9 mouse cellular contexts compared by ENCODE assay signal in the genomic region with DNA sequence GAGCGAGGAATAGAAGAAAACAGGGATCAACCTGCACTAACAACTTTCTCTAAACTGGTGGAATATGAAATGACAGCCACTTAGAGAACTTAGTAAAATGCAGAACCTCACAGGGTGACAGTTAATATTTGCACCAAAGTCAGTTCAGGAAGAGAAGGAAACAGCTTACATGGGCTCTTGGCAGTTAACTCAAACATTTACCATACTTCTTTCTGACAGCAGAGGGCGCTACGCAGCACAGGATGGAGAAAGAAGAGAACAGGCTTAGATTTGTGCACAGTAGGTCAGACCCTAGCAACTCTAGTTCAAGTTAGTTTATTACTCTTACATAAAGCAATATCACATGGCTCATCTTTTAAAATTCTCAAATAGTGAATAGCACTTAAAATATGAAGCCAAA.
A peak's percentile ranks its signal among the peaks of the same experiment; 100 is the strongest.
DNase-seq lines count a peak whose midpoint lies in the region; ATAC-seq and TF ChIP-seq lines count a peak whose summit lies in the region.
"Had no signal": no experiment of that assay in that cellular context is flagged by ENCODE, and none has a peak within 500 bp of the region (broad histone marks: within the 10 kb centered on the region; RNA-seq: fewer than 3 reads in every experiment).

No protein-coding gene starts in this region.

- no peak overlapping the region for H3K4me2 ChIP-seq in embryonic facial prominence, embryonic 14.5 days (ENCODE audit: low read depth, low read length)
- H3K4me2 ChIP-seq in kidney, postnatal 0 days (ENCODE audit: low read length): no peak overlapping the region
- no peak overlapping the region for H3K4me2 ChIP-seq in liver, embryonic 14.5 days (ENCODE audit: low read depth)
- H3K4me2 ChIP-seq in forebrain, embryonic 15.5 days (replicated peaks): no peak overlapping the region
- H3K4me2 ChIP-seq: heart, embryonic 15.5 days had no signal

- peak; percentile 84 for TF ChIP-seq CTCF in kidney, postnatal 0 days (IDR thresholded peaks at IDR 0.05; ENCODE audit: low read depth)
- peak; percentile 57; the same call in 1 of the 2 replicates for TF ChIP-seq CTCF in liver, embryonic 14.5 days (IDR thresholded peaks at IDR 0.05; ENCODE audit: low read depth)

- H3K9ac ChIP-seq in embryonic facial prominence, embryonic 14.5 days (ENCODE audit: low read depth, low read length): no peak overlapping the region
- no peak overlapping the region for H3K9ac ChIP-seq in kidney, postnatal 0 days (ENCODE audit: low read depth, low read length)
- H3K9ac ChIP-seq in liver, embryonic 14.5 days (replicated peaks): no peak overlapping the region
- H3K9ac ChIP-seq in forebrain, embryonic 15.5 days (replicated peaks): no peak overlapping the region
- H3K9ac ChIP-seq: heart, embryonic 15.5 days had no signal

- no peak overlapping the region for H3K4me3 ChIP-seq in embryonic facial prominence, embryonic 14.5 days (ENCODE audit: low read depth, low read length)
- H3K4me3 ChIP-seq in kidney, postnatal 0 days (replicated peaks; ENCODE audit: low read depth, low read length): no peak overlapping the region
- H3K4me3 ChIP-seq in liver, embryonic 14.5 days (ENCODE audit: insufficient read depth in 1 of 2, low read depth in 2 of 2, low read length in 2 of 2): no peak overlapping the region
- H3K4me3 ChIP-seq in forebrain, embryonic 15.5 days: no peak overlapping the region
- H3K4me3 ChIP-seq: heart, embryonic 15.5 days had no signal

- no peak for TF ChIP-seq EP300 in liver, embryonic 14.5 days (IDR thresholded peaks at IDR 0.05; ENCODE audit: low read depth)

- no peak overlapping the region for H3K27ac ChIP-seq in embryonic facial prominence, embryonic 14.5 days (replicated peaks; ENCODE audit: low read depth, low read length)
- no peak overlapping the region for H3K27ac ChIP-seq in kidney, postnatal 0 days
- no peak overlapping the region for H3K27ac ChIP-seq in liver, embryonic 14.5 days
- no peak overlapping the region for H3K27ac ChIP-seq in forebrain, embryonic 15.5 days (replicated peaks)
- H3K27ac ChIP-seq: heart, embryonic 15.5 days had no signal

- H3K4me1 ChIP-seq in embryonic facial prominence, embryonic 14.5 days (ENCODE audit: control insufficient read depth, insufficient read depth, low read length): peaks cover 10% of the 10 kb centered on the region
- peaks cover 11% of the 10 kb centered on the region; the same call in 1 of the 2 replicates for H3K4me1 ChIP-seq in kidney, postnatal 0 days (replicated peaks; ENCODE audit: insufficient read depth, low read length)
- no peaks in the 10 kb centered on the region for H3K4me1 ChIP-seq in liver, embryonic 14.5 days (replicated peaks; ENCODE audit: control insufficient read depth in 2 of 2, insufficient read depth in 2 of 2, low read length in 1 of 2)
- peaks cover 16% of the 10 kb centered on the region for H3K4me1 ChIP-seq in forebrain, embryonic 15.5 days

- peak; percentile 25 to 45 for DNase-seq in urinary bladder, adult 18-20 months (ENCODE audit: low spot score in 2 of 2)
- no peak for DNase-seq in urinary bladder, postnatal 10 days (ENCODE audit: low spot score)
- peak; percentile 80 for DNase-seq in adrenal gland, postnatal 14 days
- peak; percentile 51 for DNase-seq in embryonic facial prominence, embryonic 14.5 days (ENCODE audit: low spot score)
- DNase-seq in kidney, postnatal 0 days (ENCODE audit: low spot score): peak; percentile 79
- peak in 2 of 3 experiments; percentile 7 to 13 for DNase-seq in liver, embryonic 14.5 days (ENCODE audit: low read depth in 3 of 3, low spot score in 3 of 3)
- DNase-seq in right cerebral cortex, postnatal 36 days (ENCODE audit: low spot score in 2 of 2): peak; percentile 14 to 36

- no peak for ATAC-seq in embryonic facial prominence, embryonic 14.5 days (ENCODE audit: low read depth)
- no peak for ATAC-seq in kidney, postnatal 0 days (replicated peaks; ENCODE audit: low FRiP score, low read depth)
- ATAC-seq in liver, embryonic 14.5 days (ENCODE audit: insufficient read depth): no peak
- ATAC-seq in forebrain, embryonic 15.5 days (replicated peaks): no peak

- H3K36me3 ChIP-seq in embryonic facial prominence, embryonic 14.5 days (ENCODE audit: control insufficient read depth, insufficient read depth, low read length): no peaks in the 10 kb centered on the region
- H3K36me3 ChIP-seq in kidney, postnatal 0 days (ENCODE audit: insufficient read depth, low read length): no peaks in the 10 kb centered on the region
- H3K36me3 ChIP-seq in liver, embryonic 14.5 days (replicated peaks; ENCODE audit: control insufficient read depth, insufficient read depth, low read depth): no peaks in the 10 kb centered on the region
- no peaks in the 10 kb centered on the region for H3K36me3 ChIP-seq in forebrain, embryonic 15.5 days
- H3K36me3 ChIP-seq: heart, embryonic 15.5 days had no signal

- 35% methylated on average over 3 of the region's 3 CpGs for WGBS in embryonic facial prominence, embryonic 14.5 days
- WGBS in kidney, postnatal 0 days: 35% methylated on average over 3 of the region's 3 CpGs
- 16% methylated on average over 3 of the region's 3 CpGs for WGBS in liver, embryonic 14.5 days (ENCODE audit: insufficient replicate concordance)
- WGBS in forebrain, embryonic 15.5 days: 34% methylated on average over 3 of the region's 3 CpGs

- H3K27me3 ChIP-seq in embryonic facial prominence, embryonic 14.5 days (replicated peaks; ENCODE audit: control insufficient read depth, insufficient read depth, low read length): no peaks in the 10 kb centered on the region
- H3K27me3 ChIP-seq in kidney, postnatal 0 days (ENCODE audit: insufficient read depth, low read length): no peaks in the 10 kb centered on the region; the same call in 1 of the 2 replicates
- H3K27me3 ChIP-seq in liver, embryonic 14.5 days (ENCODE audit: control insufficient read depth, insufficient read depth, low read length): no peaks in the 10 kb centered on the region
- H3K27me3 ChIP-seq in forebrain, embryonic 15.5 days: no peaks in the 10 kb centered on the region
- H3K27me3 ChIP-seq: heart, embryonic 15.5 days had no signal

- peaks cover 11% of the 10 kb centered on the region for H3K9me3 ChIP-seq in embryonic facial prominence, embryonic 14.5 days (ENCODE audit: control insufficient read depth, low read length)
- no peaks in the 10 kb centered on the region for H3K9me3 ChIP-seq in kidney, postnatal 0 days (replicated peaks; ENCODE audit: low read length)
- H3K9me3 ChIP-seq in liver, embryonic 14.5 days (ENCODE audit: control insufficient read depth, low read length): no peaks in the 10 kb centered on the region
- no peaks in the 10 kb centered on the region for H3K9me3 ChIP-seq in forebrain, embryonic 15.5 days
- H3K9me3 ChIP-seq: heart, embryonic 15.5 days had no signal
